Mouse (Mus musculus): Measurements from ENCODE around the gene Tceal9. TPM values are rescaled to one million over a fixed set of nuclear protein-coding genes. Genes with fewer than 3 reads are reported as not detected.
"Not testable (repeated sequence)": the region's sequence is repeated elsewhere in the genome, so short reads cannot be mapped to it uniquely, and the experiment has no call there.

The Tceal9 gene
- polyA plus RNA-seq, 1 experiment from 2014 or later = 543 TPM

DNA sequence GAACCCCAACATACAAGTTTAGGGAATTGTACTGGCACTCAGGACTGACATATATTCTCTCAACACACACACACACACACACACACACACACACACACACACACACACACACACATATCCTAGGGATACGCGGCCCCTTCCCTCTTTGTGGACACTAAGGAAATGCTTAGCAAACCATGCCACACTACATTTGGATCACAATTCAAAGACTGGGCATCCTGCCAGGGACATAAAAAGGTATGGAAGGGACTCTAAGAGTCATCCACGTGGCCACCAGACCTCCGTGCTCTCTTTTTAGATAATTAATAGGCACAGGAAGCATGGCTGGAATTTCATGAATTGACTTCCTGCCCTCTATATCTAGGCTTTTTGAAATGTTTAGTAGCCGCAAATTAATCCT, 17.1 kb upstream of the Tceal9 start:
- no peaks in the 10 kb centered on the region for H3K4me1 ChIP-seq (replicated peaks)
- no peaks in the 10 kb centered on the region for H3K36me3 ChIP-seq
- H3K27me3 ChIP-seq (replicated peaks) = no peaks in the 10 kb centered on the region
- no peaks in the 10 kb centered on the region for H3K9me3 ChIP-seq (replicated peaks)
- no peak for ATAC-seq (ENCODE audit: insufficient number of reproducible peaks, low FRiP score)
- 36% methylated on average over 4 of the region's 5 CpGs for WGBS
- no peak overlapping the region for H3K4me3 ChIP-seq
- H3K4me2 ChIP-seq = no peak overlapping the region
- no peak overlapping the region for H3K27ac ChIP-seq (ENCODE audit: poor library complexity, severe bottlenecking)
- no peak overlapping the region for H3K9ac ChIP-seq

GRCm38 (mm10) chrX:136238118-136238517, 6.8 kb upstream of the Tceal9 start:
- H3K4me3 ChIP-seq = no peak overlapping the region
- no peak overlapping the region for H3K9ac ChIP-seq
- H3K27me3 ChIP-seq (replicated peaks) = no peaks in the 10 kb centered on the region
- H3K36me3 ChIP-seq = no peaks in the 10 kb centered on the region
- WGBS = 54% methylated on average over 3 of the region's 3 CpGs
- no peaks in the 10 kb centered on the region for H3K9me3 ChIP-seq (replicated peaks)
- H3K4me1 ChIP-seq (replicated peaks) = no peaks in the 10 kb centered on the region
- no peak overlapping the region for H3K27ac ChIP-seq (ENCODE audit: poor library complexity, severe bottlenecking)
- no peak overlapping the region for H3K4me2 ChIP-seq
- no peak for ATAC-seq (ENCODE audit: insufficient number of reproducible peaks, low FRiP score)

- H3K27ac ChIP-seq (ENCODE audit: poor library complexity, severe bottlenecking) = no peak overlapping the region
- no peak overlapping the region for H3K4me2 ChIP-seq
- no peaks in the 10 kb centered on the region for H3K27me3 ChIP-seq (replicated peaks)
- WGBS = 64% methylated on average over 2 of the region's 2 CpGs
- H3K4me3 ChIP-seq = no peak overlapping the region
- H3K4me1 ChIP-seq (replicated peaks) = 0 out of 2 replicates have a peak, but pooled peaks cover 3% of the 10 kb centered on the region
- no peaks in the 10 kb centered on the region for H3K9me3 ChIP-seq (replicated peaks)
- H3K36me3 ChIP-seq = peaks cover 12% of the 10 kb centered on the region
- no peak for ATAC-seq (ENCODE audit: insufficient number of reproducible peaks, low FRiP score)
- H3K9ac ChIP-seq = no peak overlapping the region
Measured at GRCm38 (mm10) chrX:136243181-136243580, 1.7 kb upstream of the Tceal9 start.

DNA sequence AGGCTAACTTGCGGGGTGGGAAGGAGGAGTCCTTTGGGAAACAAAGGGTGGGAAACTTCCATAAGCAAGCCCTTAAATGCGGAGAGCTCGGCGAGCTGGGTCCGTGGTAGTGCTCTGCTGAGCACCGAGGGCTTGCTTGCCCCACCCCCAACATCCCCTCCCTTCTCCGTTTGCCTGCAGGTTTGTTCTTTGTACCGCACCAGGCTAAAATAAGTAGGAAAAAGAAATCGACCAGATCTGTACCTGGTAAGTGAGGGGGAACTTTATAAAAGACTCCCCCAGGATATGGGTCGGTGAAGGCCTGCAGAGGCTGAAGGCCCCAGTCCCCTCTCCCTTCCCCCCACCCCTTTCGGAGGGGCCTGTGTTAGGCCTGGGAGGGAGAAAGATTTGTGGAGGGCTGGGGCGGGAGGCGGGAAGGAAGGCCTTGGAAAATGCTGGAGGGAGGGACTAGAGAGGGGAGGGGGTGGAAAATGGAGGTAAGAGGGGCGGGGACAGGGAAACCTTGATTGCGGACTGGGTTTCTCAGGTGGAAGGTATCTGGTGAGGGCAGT, 717 bp downstream of the Tceal9 start:
- Histone ChIP-seq H3K9me3 (replicated peaks) (no peaks in the 10 kb centered on the region), H3K27ac (ENCODE audit: poor library complexity, severe bottlenecking) (peak overlapping the region; percentile 87), H3K9ac (peak overlapping the region; percentile 93), H3K4me2 (peak overlapping the region; percentile 72), H3K27me3 (replicated peaks) (no peaks in the 10 kb centered on the region), H3K4me1 (replicated peaks) (0 out of 2 replicates have a peak, but pooled peaks cover 6% of the 10 kb centered on the region), H3K4me3 (peak overlapping the region; percentile 72), H3K36me3 (peaks cover 12% of the 10 kb centered on the region)
- ATAC-seq (ENCODE audit: insufficient number of reproducible peaks, low FRiP score) = peak; percentile 72
- 18% methylated on average over 14 of the region's 15 CpGs for WGBS

- ATAC-seq (ENCODE audit: insufficient number of reproducible peaks, low FRiP score) = no peak
- Histone ChIP-seq H3K4me3 (no peak overlapping the region), H3K27me3 (replicated peaks) (no peaks in the 10 kb centered on the region), H3K36me3 (peaks cover 12% of the 10 kb centered on the region), H3K9me3 (replicated peaks) (no peaks in the 10 kb centered on the region), H3K27ac (ENCODE audit: poor library complexity, severe bottlenecking) (no peak overlapping the region), H3K4me1 (replicated peaks) (0 out of 2 replicates have a peak, but pooled peaks cover 10% of the 10 kb centered on the region), H3K9ac (no peak overlapping the region), H3K4me2 (no peak overlapping the region)
- WGBS = 50% methylated on average over 6 of the region's 6 CpGs
Measured at GRCm38 (mm10) chrX:136248811-136249210, 3.9 kb downstream of the Tceal9 start.

GRCm38 (mm10) chrX:136249671-136250070, 4.8 kb downstream of the Tceal9 start:
- Histone ChIP-seq H3K27ac (ENCODE audit: poor library complexity, severe bottlenecking) (no peak overlapping the region), H3K9me3 (replicated peaks) (no peaks in the 10 kb centered on the region)

DNA sequence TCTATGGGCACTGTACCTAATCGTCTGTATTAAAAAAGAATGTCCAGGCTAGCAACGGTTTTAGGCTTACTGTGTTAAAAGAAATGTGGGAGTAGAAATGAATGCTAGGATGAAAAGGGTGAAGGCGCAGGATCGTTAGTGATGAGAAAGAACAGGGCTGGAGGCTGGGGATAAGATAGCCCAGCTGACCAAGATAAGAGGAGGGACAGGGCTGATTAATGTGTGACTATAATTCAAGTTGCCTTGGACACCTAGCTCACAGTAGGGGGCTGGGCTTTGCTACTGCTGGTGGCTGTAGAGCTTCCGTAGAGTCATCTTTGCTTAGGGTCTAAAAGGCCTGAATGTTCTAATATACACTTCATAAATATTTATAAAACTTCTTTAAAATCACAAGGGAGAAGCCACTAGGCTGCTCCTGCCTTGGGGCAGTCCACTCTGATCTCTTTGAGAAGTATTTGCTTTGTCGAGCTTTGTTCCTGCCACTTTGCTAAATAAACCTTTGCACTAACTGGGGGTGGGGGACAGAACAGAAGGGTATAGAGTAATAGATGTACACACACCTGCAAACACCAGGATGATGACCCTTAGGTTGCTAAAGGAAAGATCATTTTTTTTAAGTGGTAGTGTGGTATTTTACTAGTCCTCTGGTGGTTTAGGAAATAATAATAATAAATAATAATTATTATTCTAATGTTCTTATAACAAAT, 7.3 kb downstream of the Tceal9 start:
- 0 out of 2 replicates have a peak, but pooled peaks cover 10% of the 10 kb centered on the region for H3K4me1 ChIP-seq (replicated peaks)
- H3K27ac ChIP-seq (ENCODE audit: poor library complexity, severe bottlenecking) = peak overlapping the region; percentile 27; the same call in 1 of the 2 replicates
- H3K4me3 ChIP-seq = no peak overlapping the region
- H3K4me2 ChIP-seq = no peak overlapping the region
- H3K9ac ChIP-seq = no peak overlapping the region
- ATAC-seq (ENCODE audit: insufficient number of reproducible peaks, low FRiP score) = no peak
- H3K27me3 ChIP-seq (replicated peaks) = no peaks in the 10 kb centered on the region
- no peaks in the 10 kb centered on the region for H3K9me3 ChIP-seq (replicated peaks)
- 28% methylated on average over 6 of the region's 6 CpGs for WGBS
- peaks cover 8% of the 10 kb centered on the region for H3K36me3 ChIP-seq

More at GRCm38 (mm10) chrX:136249671-136250070, 4.8 kb downstream of the Tceal9 start:
- Histone ChIP-seq H3K9ac (no peak overlapping the region), H3K36me3 (peaks cover 12% of the 10 kb centered on the region), H3K4me1 (replicated peaks) (0 out of 2 replicates have a peak, but pooled peaks cover 10% of the 10 kb centered on the region), H3K4me2 (no peak overlapping the region), H3K4me3 (no peak overlapping the region), H3K27me3 (replicated peaks) (no peaks in the 10 kb centered on the region)
- WGBS = 76% methylated on average over 7 of the region's 7 CpGs
- no peak for ATAC-seq (ENCODE audit: insufficient number of reproducible peaks, low FRiP score)

GRCm38 (mm10) chrX:136267720-136268119, 22.8 kb downstream of the Tceal9 start:
- 64% methylated on average over 5 of the region's 5 CpGs for WGBS
- Histone ChIP-seq H3K27me3 (replicated peaks) (no peaks in the 10 kb centered on the region), H3K27ac (ENCODE audit: poor library complexity, severe bottlenecking) (no peak overlapping the region), H3K9ac (no peak overlapping the region), H3K4me1 (replicated peaks) (peaks cover 11% of the 10 kb centered on the region), H3K4me2 (no peak overlapping the region), H3K9me3 (replicated peaks) (no peaks in the 10 kb centered on the region), H3K36me3 (peaks cover 9% of the 10 kb centered on the region), H3K4me3 (no peak overlapping the region)
- ATAC-seq (ENCODE audit: insufficient number of reproducible peaks, low FRiP score) = no peak

DNA sequence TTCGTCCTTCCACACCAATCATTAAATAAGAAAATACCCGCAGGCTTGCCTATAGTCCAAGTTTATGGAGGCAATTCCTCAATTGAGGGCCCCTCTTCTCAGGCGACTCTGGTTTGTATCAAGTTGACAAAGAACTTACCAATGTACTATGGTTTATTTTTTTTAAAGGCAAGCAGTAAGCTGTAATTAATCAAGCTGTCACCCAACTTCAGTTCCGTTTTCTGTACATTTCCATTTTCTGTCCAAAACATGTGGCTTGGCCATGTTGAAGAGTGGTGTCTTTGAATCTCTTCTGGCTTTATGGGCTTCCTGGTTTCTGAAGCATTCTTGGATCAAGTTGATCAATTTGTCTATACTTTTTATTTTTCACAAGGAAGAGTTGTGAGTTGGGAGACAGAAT, 23.3 kb downstream of the Tceal9 start:
- ATAC-seq (ENCODE audit: insufficient number of reproducible peaks, low FRiP score) = no peak
- 64% methylated on average over 4 of the region's 4 CpGs for WGBS
- H3K4me2 ChIP-seq = no peak overlapping the region

DNA sequence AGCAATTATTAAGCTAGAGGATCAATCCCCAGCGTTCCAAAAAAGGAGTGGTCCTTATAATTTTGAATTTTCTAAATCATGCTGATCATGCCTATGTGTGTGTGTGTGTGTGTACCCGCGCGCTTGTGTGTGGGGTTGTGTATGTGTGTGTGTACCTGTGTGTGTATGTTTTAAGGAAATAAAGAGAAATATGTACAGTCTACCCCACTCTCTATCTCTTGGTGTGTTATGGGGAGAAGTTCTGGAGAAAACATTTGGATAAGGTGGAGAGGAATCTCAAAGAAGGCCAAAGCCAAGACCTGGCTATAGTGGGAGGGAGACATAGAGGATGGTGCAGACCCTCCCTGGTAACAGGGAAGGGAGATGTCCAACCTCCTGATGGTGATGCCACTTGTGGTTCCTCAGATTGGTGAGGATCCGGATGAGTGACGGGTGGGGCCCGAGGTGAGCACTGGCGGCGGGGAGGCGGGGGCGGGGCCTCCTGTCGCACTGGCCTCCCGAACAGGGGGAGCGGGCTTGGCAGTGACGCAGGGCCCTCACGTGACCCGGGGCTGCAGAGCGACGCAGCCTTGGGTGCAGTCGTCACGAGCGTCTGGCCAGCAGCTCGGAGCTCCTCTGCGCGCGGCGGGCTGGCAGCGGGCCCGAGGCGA, 25.0 kb downstream of the Tceal9 start, which contains the start of gene Bex3:
Gene Bex3 (plus strand): TSS at position 511 of the 650 bp plus-strand sequence.
- not testable (repeated sequence) for H3K36me3 ChIP-seq; H3K9me3 ChIP-seq (replicated peaks); H3K27me3 ChIP-seq (replicated peaks)
- Histone ChIP-seq H3K4me3 (peak within 1 kb of the TSS; percentile 54), H3K4me1 (replicated peaks) (peaks cover 11% of the 10 kb centered on the region), H3K9ac (peak within 1 kb of the TSS; percentile 81), H3K4me2 (peak within 1 kb of the TSS; percentile 64), H3K27ac (ENCODE audit: poor library complexity, severe bottlenecking) (peak within 1 kb of the TSS; percentile 73; the same call in 1 of the 2 replicates)
- ATAC-seq (ENCODE audit: insufficient number of reproducible peaks, low FRiP score) = peak; percentile 94
- WGBS = 43% methylated on average over 7 of the region's 30 CpGs

More for the DNA sequence above, 23.3 kb downstream of the Tceal9 start:
- no peak overlapping the region for H3K9ac ChIP-seq
- H3K4me1 ChIP-seq (replicated peaks) = peaks cover 11% of the 10 kb centered on the region
- no peak overlapping the region for H3K4me3 ChIP-seq
- H3K27me3 ChIP-seq (replicated peaks) = no peaks in the 10 kb centered on the region
- H3K36me3 ChIP-seq = peaks cover 9% of the 10 kb centered on the region
- no peak overlapping the region for H3K27ac ChIP-seq (ENCODE audit: poor library complexity, severe bottlenecking)
- H3K9me3 ChIP-seq (replicated peaks) = no peaks in the 10 kb centered on the region
